Mouse (Mus musculus): ENCODE results near the gene Adgrl3. TPM values are rescaled to one million over a fixed set of nuclear protein-coding genes. Genes with fewer than 3 reads are reported as not detected.

The Adgrl3 gene
- polyA plus RNA-seq, 1 experiment from 2014 or later = 1.1 TPM

DNA sequence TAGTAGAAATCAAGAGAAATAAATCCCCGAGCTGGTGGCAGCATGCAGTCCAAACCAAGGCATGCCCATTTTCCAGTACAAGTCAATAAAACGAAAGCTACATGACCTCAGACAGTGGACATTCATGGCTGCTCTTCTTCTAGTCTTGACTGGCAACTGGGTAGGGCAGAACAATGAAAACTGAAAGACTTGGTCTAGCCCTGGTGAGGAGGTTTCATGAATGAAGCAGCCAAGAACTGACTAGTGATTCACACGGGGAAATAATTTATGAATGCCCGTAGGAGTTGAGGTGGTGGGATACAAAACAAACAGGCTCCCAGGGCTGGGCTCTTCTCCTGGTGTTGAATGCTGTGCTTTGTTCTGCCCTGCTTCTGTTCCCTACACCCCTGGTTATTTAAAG lies 34.7 kb downstream of the Adgrl3 start:
- Histone ChIP-seq H3K4me3 (ENCODE audit: low read depth, low read length) (no peak overlapping the region), H3K27me3 (ENCODE audit: insufficient read depth, low read length) (no peaks in the 10 kb centered on the region), H3K9ac (replicated peaks) (no peak overlapping the region), H3K4me2 (ENCODE audit: low read depth, low read length) (no peak overlapping the region), H3K36me3 (replicated peaks; ENCODE audit: insufficient read depth, low read length) (no peaks in the 10 kb centered on the region), H3K9me3 (ENCODE audit: low read length) (no peaks in the 10 kb centered on the region), H3K27ac (ENCODE audit: low read depth) (no peak overlapping the region), H3K4me1 (ENCODE audit: insufficient read depth) (no peaks in the 10 kb centered on the region)
- WGBS (ENCODE audit: insufficient replicate concordance) = 73% methylated on average over 4 of the region's 4 CpGs
- DNase-seq (no peak), ATAC-seq (no peak)
- TF ChIP-seq CTCF (IDR thresholded peaks at IDR 0.05; ENCODE audit: low read depth) = no peak
- no peak for TF ChIP-seq EP300 (IDR thresholded peaks at IDR 0.05; ENCODE audit: low read depth)

DNA sequence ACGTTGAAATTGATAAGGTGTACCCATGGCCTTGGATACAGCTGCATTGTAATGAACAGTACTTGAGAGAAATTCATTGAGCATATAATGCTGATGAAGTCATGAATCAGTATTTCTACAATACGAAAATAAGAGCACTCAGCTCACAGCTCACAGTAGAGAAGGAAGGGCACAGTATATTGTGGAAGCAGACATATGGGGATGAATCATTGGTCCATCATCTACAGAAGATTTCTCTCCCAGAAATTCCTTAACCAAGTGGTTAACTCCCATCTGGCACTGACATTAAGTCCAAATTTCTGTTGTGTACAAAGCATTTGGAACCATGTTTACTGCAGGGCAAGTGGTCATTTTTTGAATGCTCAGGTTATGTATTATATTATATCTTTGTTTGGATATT lies 35.3 kb downstream of the Adgrl3 start:
- no peak overlapping the region for H3K4me3 ChIP-seq (ENCODE audit: low read depth, low read length)
- H3K27me3 ChIP-seq (ENCODE audit: insufficient read depth, low read length) = no peaks in the 10 kb centered on the region
- H3K4me1 ChIP-seq (ENCODE audit: insufficient read depth) = no peaks in the 10 kb centered on the region
- no peaks in the 10 kb centered on the region for H3K36me3 ChIP-seq (replicated peaks; ENCODE audit: insufficient read depth, low read length)
- H3K9ac ChIP-seq (replicated peaks) = no peak overlapping the region
- no peak for ATAC-seq
- no peaks in the 10 kb centered on the region for H3K9me3 ChIP-seq (ENCODE audit: low read length)
- WGBS (ENCODE audit: insufficient replicate concordance) = 74% methylated on average over 2 of the region's 2 CpGs
- H3K4me2 ChIP-seq (ENCODE audit: low read depth, low read length) = no peak overlapping the region
- no peak for DNase-seq
- TF ChIP-seq EP300 (IDR thresholded peaks at IDR 0.05; ENCODE audit: low read depth) (no peak), CTCF (IDR thresholded peaks at IDR 0.05; ENCODE audit: low read depth) (no peak)
- H3K27ac ChIP-seq (ENCODE audit: low read depth) = no peak overlapping the region

DNA sequence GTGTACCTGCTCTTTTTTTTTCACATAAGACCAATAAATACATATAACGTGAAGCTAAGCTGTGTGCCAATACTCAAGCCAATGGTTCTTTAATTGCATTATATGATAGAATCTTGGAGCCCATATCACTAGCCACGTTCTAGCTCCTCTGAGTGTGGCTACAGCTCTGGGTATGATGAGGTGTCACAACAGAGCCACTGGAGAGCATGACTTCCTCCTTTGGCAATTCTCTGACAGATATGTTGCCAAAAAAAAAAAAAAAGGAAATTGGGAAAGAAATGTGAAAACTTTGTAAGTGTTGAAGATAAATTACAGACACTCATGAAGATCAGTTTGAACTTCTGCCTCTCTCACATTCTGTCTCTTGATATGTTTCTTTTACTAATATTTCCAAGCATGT lies 38.2 kb downstream of the Adgrl3 start:
- Histone ChIP-seq H3K36me3 (replicated peaks; ENCODE audit: insufficient read depth, low read length) (no peaks in the 10 kb centered on the region), H3K9me3 (ENCODE audit: low read length) (no peaks in the 10 kb centered on the region), H3K27me3 (ENCODE audit: insufficient read depth, low read length) (no peaks in the 10 kb centered on the region), H3K4me3 (ENCODE audit: low read depth, low read length) (no peak overlapping the region), H3K4me1 (ENCODE audit: insufficient read depth) (no peaks in the 10 kb centered on the region), H3K9ac (replicated peaks) (no peak overlapping the region), H3K4me2 (ENCODE audit: low read depth, low read length) (no peak overlapping the region), H3K27ac (ENCODE audit: low read depth) (no peak overlapping the region)
- DNase-seq = no peak
- TF ChIP-seq CTCF (IDR thresholded peaks at IDR 0.05; ENCODE audit: low read depth) = no peak
- peak; percentile 41 for ATAC-seq
- 49% methylated on average over 2 of the region's 2 CpGs for WGBS (ENCODE audit: insufficient replicate concordance)

DNA sequence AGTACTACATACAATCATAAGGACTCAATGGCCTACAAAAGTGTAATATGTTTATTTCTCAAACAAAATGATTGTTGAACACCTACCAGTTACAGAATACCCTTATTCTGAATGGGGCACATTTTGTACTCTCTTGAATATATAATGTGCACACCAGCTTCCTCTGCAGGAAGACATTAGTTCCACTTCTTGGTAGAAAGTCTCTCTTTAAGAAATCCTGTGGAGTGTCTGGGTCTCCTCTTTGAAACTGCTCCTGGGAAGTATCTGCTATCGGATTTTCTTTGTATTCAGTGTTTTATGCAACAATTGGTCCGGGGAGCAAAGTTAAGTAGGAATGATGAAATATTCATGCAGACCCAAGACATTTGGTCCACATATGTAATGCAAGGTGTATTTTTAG lies 41.0 kb downstream of the Adgrl3 start:
- Histone ChIP-seq H3K9me3 (ENCODE audit: low read length) (no peaks in the 10 kb centered on the region), H3K4me2 (ENCODE audit: low read depth, low read length) (no peak overlapping the region), H3K4me3 (ENCODE audit: low read depth, low read length) (no peak overlapping the region), H3K36me3 (replicated peaks; ENCODE audit: insufficient read depth, low read length) (no peaks in the 10 kb centered on the region), H3K9ac (replicated peaks) (no peak overlapping the region), H3K4me1 (ENCODE audit: insufficient read depth) (no peaks in the 10 kb centered on the region), H3K27me3 (ENCODE audit: insufficient read depth, low read length) (no peaks in the 10 kb centered on the region), H3K27ac (ENCODE audit: low read depth) (no peak overlapping the region)
- no peak for TF ChIP-seq EP300 (IDR thresholded peaks at IDR 0.05; ENCODE audit: low read depth)
- 63% methylated on average over 2 of the region's 2 CpGs for WGBS (ENCODE audit: insufficient replicate concordance)
- no peak for ATAC-seq
- no peak for DNase-seq

DNA sequence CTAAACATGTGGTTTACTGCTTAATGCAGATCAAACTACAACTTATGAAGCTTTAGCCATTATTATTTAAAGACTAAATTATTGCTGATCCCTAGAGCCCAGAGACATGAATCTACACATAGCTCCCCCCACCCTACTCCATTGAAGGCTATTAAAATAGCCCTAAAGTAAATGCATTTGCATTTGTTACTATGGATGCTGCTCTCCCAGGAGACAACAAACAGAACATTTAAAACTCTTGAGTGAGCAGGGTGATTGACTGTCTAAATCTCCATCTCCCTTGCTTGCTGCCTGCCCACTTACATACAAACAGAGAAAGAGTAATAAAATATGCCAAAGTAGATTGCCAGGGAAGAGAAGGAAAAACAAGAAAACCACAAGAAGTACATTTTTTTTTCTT lies 41.4 kb downstream of the Adgrl3 start:
- DNase-seq (no peak), ATAC-seq (no peak)
- Histone ChIP-seq H3K27me3 (ENCODE audit: insufficient read depth, low read length) (no peaks in the 10 kb centered on the region), H3K9me3 (ENCODE audit: low read length) (no peaks in the 10 kb centered on the region), H3K9ac (replicated peaks) (no peak overlapping the region), H3K36me3 (replicated peaks; ENCODE audit: insufficient read depth, low read length) (no peaks in the 10 kb centered on the region), H3K4me3 (ENCODE audit: low read depth, low read length) (no peak overlapping the region), H3K27ac (ENCODE audit: low read depth) (no peak overlapping the region), H3K4me2 (ENCODE audit: low read depth, low read length) (no peak overlapping the region), H3K4me1 (ENCODE audit: insufficient read depth) (no peaks in the 10 kb centered on the region)
- TF ChIP-seq CTCF (IDR thresholded peaks at IDR 0.05; ENCODE audit: low read depth) (no peak), EP300 (IDR thresholded peaks at IDR 0.05; ENCODE audit: low read depth) (no peak)

DNA sequence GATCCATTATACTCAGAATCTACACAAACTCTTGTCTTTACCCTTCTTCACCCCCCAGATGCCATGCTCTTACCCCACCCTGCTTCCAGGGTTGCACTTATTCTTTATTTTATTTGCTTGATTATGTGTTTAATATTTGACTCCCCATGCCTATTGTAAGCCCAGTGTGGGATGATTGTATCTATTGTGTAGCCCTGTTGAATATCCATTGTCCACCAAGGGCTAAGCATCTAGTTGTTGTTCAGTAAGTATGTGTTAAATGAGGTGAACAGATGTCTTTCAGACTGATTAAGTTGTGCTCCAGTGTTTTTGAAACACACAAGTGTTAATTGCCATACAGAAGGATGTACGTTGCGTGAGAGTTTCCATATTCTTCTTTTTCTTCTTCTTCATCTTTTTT lies 44.1 kb downstream of the Adgrl3 start:
- DNase-seq (no peak), ATAC-seq (no peak)
- H3K4me2 ChIP-seq (ENCODE audit: low read depth, low read length) = no peak overlapping the region
- H3K9ac ChIP-seq (replicated peaks) = no peak overlapping the region
- TF ChIP-seq EP300 (IDR thresholded peaks at IDR 0.05; ENCODE audit: low read depth) = no peak
- TF ChIP-seq CTCF (IDR thresholded peaks at IDR 0.05; ENCODE audit: low read depth) = no peak
- H3K36me3 ChIP-seq (replicated peaks; ENCODE audit: insufficient read depth, low read length) = no peaks in the 10 kb centered on the region
- H3K4me1 ChIP-seq (ENCODE audit: insufficient read depth) = no peaks in the 10 kb centered on the region
- H3K27ac ChIP-seq (ENCODE audit: low read depth) = no peak overlapping the region
- no peak overlapping the region for H3K4me3 ChIP-seq (ENCODE audit: low read depth, low read length)
- 96% methylated on average over 2 of the region's 2 CpGs for WGBS (ENCODE audit: insufficient replicate concordance)
- H3K27me3 ChIP-seq (ENCODE audit: insufficient read depth, low read length) = no peaks in the 10 kb centered on the region
- H3K9me3 ChIP-seq (ENCODE audit: low read length) = no peaks in the 10 kb centered on the region

DNA sequence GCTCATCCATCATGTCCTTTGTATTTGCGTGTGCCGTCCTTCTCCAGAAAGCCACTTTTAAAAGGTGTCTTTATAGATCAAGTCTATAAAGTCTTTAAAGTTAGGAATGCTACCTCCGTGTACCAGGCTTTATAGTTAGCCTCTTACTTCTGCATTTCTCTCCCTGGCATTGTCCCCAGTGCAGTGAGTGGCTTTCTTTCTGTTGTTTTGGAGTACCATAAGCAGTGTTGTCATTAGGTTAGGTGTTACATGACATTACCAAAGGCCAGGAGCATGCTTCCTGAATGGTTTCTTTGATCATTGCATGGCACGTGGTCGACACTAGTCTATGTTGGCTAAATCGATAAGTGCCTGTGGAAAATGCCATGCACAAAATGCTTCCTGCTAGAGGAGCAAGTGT lies 48.2 kb downstream of the Adgrl3 start:
- Histone ChIP-seq H3K4me3 (ENCODE audit: low read depth, low read length) (no peak overlapping the region), H3K9ac (replicated peaks) (no peak overlapping the region), H3K4me1 (ENCODE audit: insufficient read depth) (no peaks in the 10 kb centered on the region), H3K4me2 (ENCODE audit: low read depth, low read length) (no peak overlapping the region), H3K36me3 (replicated peaks; ENCODE audit: insufficient read depth, low read length) (no peaks in the 10 kb centered on the region), H3K27me3 (ENCODE audit: insufficient read depth, low read length) (no peaks in the 10 kb centered on the region), H3K9me3 (ENCODE audit: low read length) (no peaks in the 10 kb centered on the region), H3K27ac (ENCODE audit: low read depth) (no peak overlapping the region)
- 66% methylated on average over 6 of the region's 6 CpGs for WGBS (ENCODE audit: insufficient replicate concordance)
- DNase-seq = no peak
- TF ChIP-seq CTCF (IDR thresholded peaks at IDR 0.05; ENCODE audit: low read depth) (no peak), EP300 (IDR thresholded peaks at IDR 0.05; ENCODE audit: low read depth) (no peak)
- no peak for ATAC-seq
